Mouse (Mus musculus) hindbrain, embryonic 14.5 days (tissue): ENCODE data around the gene Vps26c. TPM values are rescaled to one million over a fixed set of nuclear protein-coding genes. Genes with fewer than 3 reads are reported as not detected.

Experiments used
- ATAC-seq: fragments of 200-750 bp; cut with Nextera tagmentation; 2 replicates; pipeline ENCODE4 v1.8.0; 2017; ENCODE audit warnings: moderate number of reproducible peaks, mild to moderate bottlenecking, moderate TSS enrichment, moderate library complexity; ENCODE audit not compliant: low FRiP score
- DNase-seq: peaks from one replicate; pipeline ENCODE4 v3.0.0-alpha.2; 2015; ENCODE audit warnings: low spot score
- H3K27ac ChIP-seq: fragments of 300-500 bp; sonication (generic); 2 replicates; pipeline ENCODE4 v1.5.1; 2014; ENCODE audit warnings: mild to moderate bottlenecking, moderate library complexity
- H3K27me3 ChIP-seq: fragments of 300-500 bp; sonication (generic); 2 replicates; pipeline ENCODE4 v1.6.1; 2014; ENCODE audit warnings: mild to moderate bottlenecking, low read length, mixed read lengths; ENCODE audit not compliant: control insufficient read depth, insufficient read depth
- H3K36me3 ChIP-seq: fragments of 300-500 bp; sonication (generic); replicated peaks from 2 replicates; pipeline ENCODE4 v1.6.1; 2014; ENCODE audit not compliant: control insufficient read depth, insufficient read depth
- H3K4me1 ChIP-seq: fragments of 300-500 bp; sonication (generic); replicated peaks from 2 replicates; pipeline ENCODE4 v1.6.1; 2014; ENCODE audit warnings: antibody characterized with exemption, low read length, mixed read lengths; ENCODE audit not compliant: control insufficient read depth, insufficient read depth
- H3K4me2 ChIP-seq: fragments of 300-500 bp; sonication (generic); replicated peaks from 2 replicates; pipeline ENCODE4 v1.6.1; 2014; ENCODE audit warnings: mild to moderate bottlenecking, moderate library complexity
- H3K4me3 ChIP-seq: fragments of 300-500 bp; sonication (generic); replicated peaks from 2 replicates; pipeline ENCODE4 v1.5.1; 2014; ENCODE audit warnings: mild to moderate bottlenecking, low read length
- H3K9ac ChIP-seq: fragments of 300-500 bp; sonication (generic); 2 replicates; pipeline ENCODE4 v1.6.1; 2014
- H3K9me3 ChIP-seq: fragments of 300-500 bp; sonication (generic); 2 replicates; pipeline ENCODE4 v1.6.1; 2016; ENCODE audit warnings: low read length; ENCODE audit not compliant: control insufficient read depth
- WGBS: fragments of 180-500 bp; shearing (Covaris S2); extraction: QIAGEN DNeasy Blood & Tissue Kit; methylation state at CpG from one replicate; pipeline ENCODE4 v1.1.7; 2014; 5-methylcytosine and 5-hydroxymethylcytosine counted together
- polyA plus RNA-seq: library from polyadenylated mRNA; unstranded; fragments of >200 nt; fragmentation: Nextera tagmentation; extraction: Ambion mirVana; gene quantifications from 2 replicates; pipeline ENCODE4 v1.2.1, GENCODE M21; 2014

The Vps26c gene
- polyA plus RNA-seq, 1 experiment from 2014 or later = 85.4 TPM

DNA sequence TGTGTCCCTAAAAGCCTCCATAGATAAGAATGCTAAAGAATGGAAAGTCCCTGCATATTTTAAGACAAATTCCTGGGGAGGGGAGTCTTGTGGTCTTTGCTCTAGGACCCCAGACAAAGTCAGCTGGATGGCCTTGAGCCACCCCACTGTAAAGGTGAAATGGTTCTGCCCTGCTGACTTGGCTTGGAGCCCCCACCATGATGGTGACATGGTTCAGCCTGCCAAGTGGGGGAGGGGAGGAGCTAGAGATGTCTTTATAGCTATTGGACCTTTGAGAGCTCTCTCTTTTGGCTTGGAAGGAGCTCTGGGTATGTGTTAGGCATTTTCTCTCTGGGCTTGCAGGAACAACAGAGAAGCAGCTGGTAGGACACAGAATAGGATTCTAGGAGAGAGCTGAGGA is 25.3 kb upstream of the Vps26c start:
- Histone ChIP-seq H3K4me1 (no peaks in the 10 kb centered on the region), H3K9ac (no peak overlapping the region), H3K27ac (no peak overlapping the region), H3K4me2 (no peak overlapping the region), H3K27me3 (no peaks in the 10 kb centered on the region), H3K9me3 (no peaks in the 10 kb centered on the region), H3K4me3 (no peak overlapping the region), H3K36me3 (no peaks in the 10 kb centered on the region)
- ATAC-seq (no peak), DNase-seq (no peak)

DNA sequence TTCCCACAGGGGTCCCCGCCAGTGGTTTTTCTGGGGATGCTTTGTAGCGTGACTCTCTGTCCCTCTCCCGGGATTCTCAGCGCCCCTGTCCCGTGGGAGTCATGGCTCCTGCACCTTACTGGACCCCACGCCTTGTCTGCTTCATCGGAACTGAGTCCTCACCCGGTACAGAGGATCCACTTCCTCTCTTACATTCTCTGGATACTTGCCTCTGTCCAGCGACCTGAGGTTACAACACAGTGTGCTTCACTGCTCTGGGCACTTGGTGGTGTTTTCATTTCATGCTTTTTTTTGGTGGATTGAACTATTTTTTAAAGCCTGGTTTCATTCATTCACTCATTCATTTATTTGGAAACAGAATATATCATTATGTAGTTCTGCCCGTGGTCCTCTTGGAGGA is 23.2 kb upstream of the Vps26c start:
- WGBS = 75% methylated on average over 10 of the region's 10 CpGs
- H3K27ac ChIP-seq = no peak overlapping the region
- H3K36me3 ChIP-seq = no peaks in the 10 kb centered on the region
- no peak overlapping the region for H3K4me2 ChIP-seq
- no peak overlapping the region for H3K4me3 ChIP-seq
- H3K27me3 ChIP-seq = no peaks in the 10 kb centered on the region
- H3K4me1 ChIP-seq = no peaks in the 10 kb centered on the region
- H3K9ac ChIP-seq = no peak overlapping the region
- DNase-seq = no peak
- no peaks in the 10 kb centered on the region for H3K9me3 ChIP-seq
- no peak for ATAC-seq

DNA sequence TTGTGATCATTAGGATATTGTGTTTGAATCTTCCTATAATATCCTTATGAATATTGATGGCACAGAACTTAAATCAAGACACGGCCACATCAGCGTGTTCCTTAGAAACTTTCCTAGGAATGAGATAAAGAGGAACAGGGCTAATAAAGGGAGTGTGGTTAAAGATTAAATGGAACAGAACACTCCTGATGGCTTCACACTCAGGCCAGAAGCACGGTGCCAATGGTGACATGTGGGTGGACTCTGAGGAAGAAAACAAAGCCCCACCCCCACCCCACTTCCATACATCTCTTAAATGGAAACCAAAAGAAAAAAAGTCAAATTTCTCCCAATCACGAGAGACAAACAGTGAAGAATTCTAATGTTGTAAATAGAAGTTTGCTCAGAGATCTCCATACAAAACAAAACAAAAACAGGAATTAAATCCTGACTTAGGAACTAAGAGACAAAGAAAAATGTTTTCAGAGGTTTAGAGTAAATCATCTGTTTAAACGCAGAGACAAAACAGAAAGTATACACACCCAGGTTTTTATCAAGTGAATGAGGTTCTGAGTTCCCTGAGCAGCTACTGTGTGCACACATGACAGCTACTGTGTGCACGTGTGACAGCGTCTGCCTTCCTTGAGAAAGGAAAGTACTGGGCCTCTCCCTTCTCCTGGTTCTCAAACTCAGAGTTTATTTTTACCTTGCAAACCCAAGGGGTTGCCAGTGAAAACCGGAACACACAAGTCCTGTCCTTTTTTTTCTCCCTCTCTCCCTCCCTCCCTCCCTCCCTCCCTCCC is 19.3 kb upstream of the Vps26c start:
- DNase-seq (no peak), ATAC-seq (no peak)
- no peak overlapping the region for H3K4me3 ChIP-seq
- no peaks in the 10 kb centered on the region for H3K9me3 ChIP-seq
- H3K4me1 ChIP-seq = no peaks in the 10 kb centered on the region
- H3K27ac ChIP-seq = no peak overlapping the region
- no peaks in the 10 kb centered on the region for H3K27me3 ChIP-seq
- WGBS = 53% methylated on average over 8 of the region's 8 CpGs
- H3K36me3 ChIP-seq = no peaks in the 10 kb centered on the region
- H3K9ac ChIP-seq = no peak overlapping the region
- H3K4me2 ChIP-seq = no peak overlapping the region

DNA sequence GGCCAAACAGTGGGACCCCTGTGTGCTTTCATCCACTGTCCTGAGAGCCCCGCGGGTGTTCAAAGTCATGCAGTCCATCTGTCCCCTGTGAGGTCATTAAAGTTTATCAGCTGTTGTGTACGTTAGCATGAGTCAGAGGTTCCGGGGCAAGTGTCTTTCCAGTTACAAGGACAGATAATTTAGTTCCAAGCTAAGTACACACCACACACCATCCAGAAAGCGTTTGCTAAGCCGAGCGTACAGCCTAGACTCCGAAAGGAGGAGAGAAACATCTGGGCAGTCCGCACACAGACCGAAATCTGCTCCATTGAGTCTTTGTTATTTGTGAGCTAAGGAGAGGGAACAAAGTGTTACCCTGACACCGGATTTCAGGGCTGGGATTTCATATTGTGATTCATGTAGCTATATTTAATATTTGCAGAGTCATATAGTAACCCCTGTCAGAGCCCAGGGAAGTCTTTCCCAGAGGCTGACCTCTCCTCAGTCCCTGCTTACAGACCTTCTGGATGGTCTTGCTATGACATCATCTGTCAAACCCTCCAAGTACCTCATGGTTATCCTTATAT is 18.0 kb upstream of the Vps26c start:
- ATAC-seq = no peak
- no peaks in the 10 kb centered on the region for H3K27me3 ChIP-seq
- H3K36me3 ChIP-seq = no peaks in the 10 kb centered on the region
- no peak overlapping the region for H3K27ac ChIP-seq
- H3K4me1 ChIP-seq = no peaks in the 10 kb centered on the region
- WGBS = 59% methylated on average over 11 of the region's 11 CpGs
- H3K9me3 ChIP-seq = no peaks in the 10 kb centered on the region
- no peak overlapping the region for H3K9ac ChIP-seq
- no peak overlapping the region for H3K4me3 ChIP-seq
- DNase-seq = no peak
- no peak overlapping the region for H3K4me2 ChIP-seq

DNA sequence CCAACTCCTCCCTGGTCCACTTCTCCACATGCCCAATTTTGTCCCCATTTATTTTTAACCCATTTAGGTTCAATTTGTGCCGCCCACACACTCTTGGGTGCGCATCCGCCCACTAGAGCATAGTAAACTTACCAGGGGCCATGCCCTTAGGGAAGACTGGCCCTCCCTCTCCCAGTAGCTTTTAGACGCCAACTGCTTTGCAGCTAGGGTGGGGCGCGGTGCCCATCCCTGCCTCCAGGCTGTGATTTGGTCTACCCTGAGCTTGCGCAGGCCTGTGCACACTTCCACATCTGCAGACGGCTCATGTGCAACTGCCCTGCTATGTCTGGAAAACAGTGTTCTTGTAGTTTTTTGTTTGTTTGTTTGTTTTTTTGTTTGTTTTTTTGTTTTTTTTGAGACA is 16.3 kb upstream of the Vps26c start:
- no peaks in the 10 kb centered on the region for H3K27me3 ChIP-seq
- ATAC-seq (no peak), DNase-seq (no peak)
- no peak overlapping the region for H3K27ac ChIP-seq
- H3K9me3 ChIP-seq = no peaks in the 10 kb centered on the region
- H3K36me3 ChIP-seq = no peaks in the 10 kb centered on the region
- H3K4me3 ChIP-seq = no peak overlapping the region
- H3K4me1 ChIP-seq = no peaks in the 10 kb centered on the region
- H3K9ac ChIP-seq = no peak overlapping the region
- no peak overlapping the region for H3K4me2 ChIP-seq
- 92% methylated on average over 8 of the region's 8 CpGs for WGBS

DNA sequence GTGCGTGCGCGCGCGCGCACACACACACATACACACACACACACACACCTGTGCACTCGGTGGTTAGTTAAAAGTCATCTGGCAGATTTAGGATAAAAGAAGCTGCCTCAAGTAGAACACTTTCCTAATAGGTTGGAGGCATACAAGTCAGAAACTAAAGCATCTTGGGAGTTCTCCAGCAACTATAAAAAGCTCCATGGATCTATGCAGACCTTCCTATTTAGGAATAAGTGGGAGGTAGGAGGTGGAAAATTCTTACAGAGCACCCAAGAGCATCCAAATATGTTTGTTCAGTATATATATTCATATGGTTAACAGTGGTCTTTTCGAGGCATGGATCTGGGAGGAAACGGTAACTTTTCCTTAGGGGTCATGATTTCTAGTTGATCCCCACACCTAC is 13.5 kb upstream of the Vps26c start:
- no peak overlapping the region for H3K9ac ChIP-seq
- H3K36me3 ChIP-seq = no peaks in the 10 kb centered on the region
- H3K9me3 ChIP-seq = no peaks in the 10 kb centered on the region
- H3K4me3 ChIP-seq = no peak overlapping the region
- H3K27me3 ChIP-seq = no peaks in the 10 kb centered on the region
- no peak for DNase-seq
- WGBS = 95% methylated on average over 9 of the region's 9 CpGs
- no peak overlapping the region for H3K4me2 ChIP-seq
- no peak for ATAC-seq
- H3K4me1 ChIP-seq = no peaks in the 10 kb centered on the region
- H3K27ac ChIP-seq = no peak overlapping the region

DNA sequence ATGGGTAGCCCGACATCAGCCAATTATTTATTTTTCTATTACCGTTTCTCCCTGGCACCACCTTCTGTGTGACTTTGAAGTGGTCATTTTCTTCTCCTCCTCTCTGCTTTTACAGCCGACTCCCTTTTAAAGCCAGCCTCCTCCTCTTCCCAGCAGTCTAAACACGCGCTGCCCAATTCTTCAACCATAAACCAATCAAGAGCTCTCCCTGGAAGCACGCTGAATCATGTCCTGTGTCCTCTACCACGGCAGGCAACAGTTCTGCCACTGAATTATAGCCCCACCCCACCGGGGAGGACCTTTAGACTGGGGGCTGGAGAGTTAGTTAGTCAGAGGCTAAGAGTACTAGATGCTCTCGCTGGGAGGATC is 10.5 kb upstream of the Vps26c start:
- no peaks in the 10 kb centered on the region for H3K4me1 ChIP-seq
- no peaks in the 10 kb centered on the region for H3K9me3 ChIP-seq
- H3K27me3 ChIP-seq = no peaks in the 10 kb centered on the region
- 70% methylated on average over 9 of the region's 9 CpGs for WGBS
- no peak overlapping the region for H3K4me2 ChIP-seq
- H3K27ac ChIP-seq = no peak overlapping the region
- no peak for DNase-seq
- H3K4me3 ChIP-seq = no peak overlapping the region
- H3K36me3 ChIP-seq = no peaks in the 10 kb centered on the region
- H3K9ac ChIP-seq = no peak overlapping the region
- ATAC-seq = no peak

DNA sequence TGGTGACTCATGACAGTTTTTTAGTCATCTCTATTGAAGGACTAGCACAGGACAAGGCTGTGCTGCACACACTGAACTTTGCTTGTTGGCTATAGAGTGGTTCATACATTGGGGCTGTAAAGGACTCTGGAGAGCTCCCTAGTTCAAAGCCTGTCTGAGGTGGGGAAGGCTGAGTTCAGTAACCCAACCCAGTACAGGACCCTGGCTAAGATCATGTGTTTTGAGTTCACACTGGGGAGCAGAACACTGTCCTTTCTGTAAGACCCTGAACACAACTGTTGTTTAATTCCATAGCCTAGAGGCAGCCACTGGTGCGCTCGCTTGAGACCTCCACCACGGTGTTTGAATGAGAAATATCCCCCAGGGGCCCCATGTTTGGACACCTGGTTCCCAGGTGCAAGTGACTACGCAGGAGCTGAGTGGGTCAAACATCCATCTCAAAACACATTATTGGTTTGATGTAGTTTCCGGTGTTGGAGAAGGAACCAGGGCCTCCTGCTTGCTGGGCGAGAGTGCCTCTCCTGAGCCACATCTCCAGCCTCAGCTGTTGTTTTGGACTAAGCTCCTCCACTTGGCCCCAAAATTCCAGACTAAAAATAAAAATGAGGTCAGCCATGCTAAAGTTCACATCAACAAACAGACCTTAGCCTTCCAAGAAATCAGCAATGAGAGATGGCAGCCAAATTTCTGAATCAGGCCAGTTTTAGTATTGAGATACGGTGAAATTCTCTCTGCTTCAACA is 10.0 kb upstream of the Vps26c start:
- Histone ChIP-seq H3K9me3 (no peaks in the 10 kb centered on the region), H3K4me3 (no peak overlapping the region), H3K27ac (no peak overlapping the region), H3K27me3 (no peaks in the 10 kb centered on the region), H3K4me2 (no peak overlapping the region), H3K4me1 (no peaks in the 10 kb centered on the region), H3K36me3 (no peaks in the 10 kb centered on the region), H3K9ac (no peak overlapping the region)
- ATAC-seq (no peak), DNase-seq (no peak)
- WGBS = 85% methylated on average over 7 of the region's 7 CpGs

DNA sequence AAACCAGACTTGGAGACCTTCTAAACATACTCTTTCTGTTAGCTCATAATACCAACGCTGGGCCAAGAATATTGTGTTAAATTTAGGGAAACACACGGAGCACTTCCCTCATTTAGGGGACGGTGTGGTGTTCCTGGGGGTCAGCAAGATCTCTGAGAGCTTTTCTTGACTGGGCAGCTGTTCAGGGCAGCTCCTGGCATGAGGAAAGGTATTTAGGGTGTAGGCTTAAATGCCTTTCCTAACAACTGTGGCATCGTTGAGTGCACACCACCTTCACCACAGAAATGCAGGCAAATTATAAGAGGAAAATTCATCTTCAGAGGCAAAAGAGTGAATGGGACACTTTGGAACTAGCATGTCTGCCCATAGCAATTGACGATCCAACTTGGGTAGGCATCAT is 9.1 kb upstream of the Vps26c start:
- 91% methylated on average over 5 of the region's 5 CpGs for WGBS
- H3K4me2 ChIP-seq = no peak overlapping the region

More for the DNA sequence above, 9.1 kb upstream of the Vps26c start:
- DNase-seq (no peak), ATAC-seq (no peak)
- no peaks in the 10 kb centered on the region for H3K4me1 ChIP-seq
- no peaks in the 10 kb centered on the region for H3K36me3 ChIP-seq
- H3K9ac ChIP-seq = no peak overlapping the region
- H3K27me3 ChIP-seq = no peaks in the 10 kb centered on the region
- H3K4me3 ChIP-seq = no peak overlapping the region
- no peaks in the 10 kb centered on the region for H3K9me3 ChIP-seq
- H3K27ac ChIP-seq = no peak overlapping the region
